Mouse (Mus musculus) adrenal gland, adult 8-10 months (tissue): Measurements from ENCODE around the gene Polr2j. TPM values are rescaled to one million over a fixed set of nuclear protein-coding genes. Genes with fewer than 3 reads are reported as not detected.
"Not testable (repeated sequence)": the region's sequence is repeated elsewhere in the genome, so short reads cannot be mapped to it uniquely, and the experiment has no call there.

ENCODE experiments used
- DNase-seq: peaks from one replicate; pipeline ENCODE4 v3.0.0; 2022
- total RNA-seq, 4 experiments: library from RNA; stranded (reverse); gene quantifications; 2 replicates each; pipeline ENCODE4 v1.2.4; 2022

The Polr2j gene
- total RNA-seq, 4 experiments from 2014 or later, result 74.7 to 93.5 (median 85.9) TPM

GRCm38 (mm10) chr5:136108486-136108885, 7.9 kb upstream of the Polr2j start:
- no peak for DNase-seq

GRCm38 (mm10) chr5:136109042-136109441, 7.4 kb upstream of the Polr2j start:
- DNase-seq, result peak; percentile 33

- not testable (repeated sequence) for DNase-seq
These were observed 2.9 kb upstream of the Polr2j start for GRCm38 (mm10) chr5:136113546-136113945.

GRCm38 (mm10) chr5:136116784-136117112, 317 bp downstream of the Polr2j start:
- DNase-seq, result no peak

GRCm38 (mm10) chr5:136122165-136122564, 5.7 kb downstream of the Polr2j start:
- DNase-seq, result no peak

GRCm38 (mm10) chr5:136135571-136136291, 19.3 kb downstream of the Polr2j start, which contains the start of the genes Lrwd1 and Alkbh4:
TSS of gene Lrwd1 (minus strand) at chr5:136136074.
TSS of gene Alkbh4 (plus strand) at chr5:136136146.
- DNase-seq, result peak; percentile 94

- DNase-seq, result no peak
These were observed 20.0 kb downstream of the Polr2j start for GRCm38 (mm10) chr5:136136292-136136990.

GRCm38 (mm10) chr5:136137658-136138274, 21.3 kb downstream of the Polr2j start:
- no peak for DNase-seq

GRCm38 (mm10) chr5:136139393-136139792, 23.0 kb downstream of the Polr2j start:
- no peak for DNase-seq

- no peak for DNase-seq
These were observed 23.6 kb downstream of the Polr2j start for GRCm38 (mm10) chr5:136140057-136140482.

GRCm38 (mm10) chr5:136142746-136143145, 26.3 kb downstream of the Polr2j start:
- DNase-seq, result no peak

GRCm38 (mm10) chr5:136143161-136143755, 26.8 kb downstream of the Polr2j start:
- DNase-seq, result no peak

GRCm38 (mm10) chr5:136144606-136145430, 28.4 kb downstream of the Polr2j start:
- DNase-seq, result no peak

GRCm38 (mm10) chr5:136146936-136147335, 30.5 kb downstream of the Polr2j start:
- DNase-seq, result no peak

- no peak for DNase-seq
These were observed 31.3 kb downstream of the Polr2j start for GRCm38 (mm10) chr5:136147704-136148103.

- not testable (repeated sequence) for DNase-seq
These were observed 32.7 kb downstream of the Polr2j start for GRCm38 (mm10) chr5:136149134-136149576.

GRCm38 (mm10) chr5:136152365-136152764, 35.9 kb downstream of the Polr2j start:
- DNase-seq, result no peak

GRCm38 (mm10) chr5:136155399-136155798, 39.0 kb downstream of the Polr2j start:
- no peak for DNase-seq

GRCm38 (mm10) chr5:136160084-136160483, 43.7 kb downstream of the Polr2j start:
- not testable (repeated sequence) for DNase-seq

GRCm38 (mm10) chr5:136163807-136164474, 47.5 kb downstream of the Polr2j start:
- no peak for DNase-seq

- DNase-seq, result no peak
These were observed 48.8 kb downstream of the Polr2j start for GRCm38 (mm10) chr5:136165246-136165645.
